Mouse (Mus musculus): ENCODE measurements around the gene Adgrl4.
A peak's percentile ranks its signal among the peaks of the same experiment; 100 is the strongest.

- TF ChIP-seq MAX (IDR thresholded peaks at IDR 0.05; ENCODE audit: low read length) (peak; percentile 93), POLR2A (IDR thresholded peaks at IDR 0.05; ENCODE audit: low read depth, low read length) (no peak), ZC3H11A (IDR thresholded peaks at IDR 0.05; ENCODE audit: low read depth, low read length) (no peak), CTCF (conservative IDR thresholded peaks at IDR 0.05 in 1 of 2, IDR thresholded peaks at IDR 0.05 in 1 of 2; ENCODE audit: low read depth in 2 of 2, low read length in 2 of 2) (no peak), NRF1 (IDR thresholded peaks at IDR 0.05; ENCODE audit: low read depth, low read length) (no peak), E2F4 (IDR thresholded peaks at IDR 0.05; ENCODE audit: insufficient replicate concordance, low read depth, low read length) (no peak), HCFC1 (IDR thresholded peaks at IDR 0.05; ENCODE audit: low read depth, low read length) (0 out of 2 replicates have a peak, but pooled peaks have one; percentile 33), EP300 (IDR thresholded peaks at IDR 0.05; ENCODE audit: low read length) (peak; percentile 93), JUN (IDR thresholded peaks at IDR 0.05; ENCODE audit: insufficient read depth, low read depth, low read length) (peak; percentile 86), ELF1 (IDR thresholded peaks at IDR 0.05; ENCODE audit: low read depth, low read length) (peak; percentile 45; the same call in 1 of the 2 replicates)
Observed at GRCm38 (mm10) chr3:151558374-151558773, 120.7 kb downstream of the Adgrl4 start.

Measured in CH12.LX (cell line).